Mouse (Mus musculus): ENCODE measurements around the gene Ppt2. TPM values are rescaled to one million over a fixed set of nuclear protein-coding genes. Genes with fewer than 3 reads are reported as not detected.

Ppt2 gene
- polyA plus RNA-seq, 1 experiment from 2014 or later: 32.9 TPM

DNA sequence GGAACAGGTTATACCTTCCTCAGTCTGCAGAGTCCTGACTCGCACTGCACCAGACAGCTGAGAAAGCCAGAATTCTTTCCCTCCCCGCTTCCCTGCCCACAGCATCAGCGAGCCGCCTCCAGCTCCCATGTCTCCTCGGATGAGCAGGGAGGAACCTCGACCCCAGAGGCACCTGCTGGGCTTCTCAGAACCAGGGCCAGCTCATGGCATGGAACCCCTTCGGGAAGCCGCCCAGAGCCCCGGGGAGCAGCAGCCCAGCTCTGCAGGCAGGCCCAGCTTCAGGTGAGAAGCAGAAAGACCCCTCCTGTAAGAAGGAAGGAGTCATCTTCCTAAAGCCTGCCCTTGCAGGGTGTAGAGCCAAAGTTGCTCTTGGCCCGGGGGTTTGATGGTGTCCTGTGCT is 24.2 kb upstream of the Ppt2 start:
- Histone ChIP-seq H3K27me3 (replicated peaks; ENCODE audit: control insufficient read depth, insufficient read depth, low read length) (no peaks in the 10 kb centered on the region), H3K9ac (ENCODE audit: low read depth, low read length) (no peak overlapping the region), H3K4me1 (ENCODE audit: control insufficient read depth, insufficient read depth, low read length) (peaks cover 30% of the 10 kb centered on the region), H3K36me3 (ENCODE audit: control insufficient read depth, insufficient read depth, low read length) (no peaks in the 10 kb centered on the region; the same call in none of the 2 replicates), H3K4me3 (ENCODE audit: low read length) (no peak overlapping the region), H3K4me2 (ENCODE audit: low read depth, low read length) (no peak overlapping the region), H3K9me3 (ENCODE audit: control insufficient read depth, low read length) (no peaks in the 10 kb centered on the region), H3K27ac (ENCODE audit: low read length) (no peak overlapping the region)
- ATAC-seq: no peak
- WGBS: 87% methylated on average over 10 of the region's 10 CpGs

DNA sequence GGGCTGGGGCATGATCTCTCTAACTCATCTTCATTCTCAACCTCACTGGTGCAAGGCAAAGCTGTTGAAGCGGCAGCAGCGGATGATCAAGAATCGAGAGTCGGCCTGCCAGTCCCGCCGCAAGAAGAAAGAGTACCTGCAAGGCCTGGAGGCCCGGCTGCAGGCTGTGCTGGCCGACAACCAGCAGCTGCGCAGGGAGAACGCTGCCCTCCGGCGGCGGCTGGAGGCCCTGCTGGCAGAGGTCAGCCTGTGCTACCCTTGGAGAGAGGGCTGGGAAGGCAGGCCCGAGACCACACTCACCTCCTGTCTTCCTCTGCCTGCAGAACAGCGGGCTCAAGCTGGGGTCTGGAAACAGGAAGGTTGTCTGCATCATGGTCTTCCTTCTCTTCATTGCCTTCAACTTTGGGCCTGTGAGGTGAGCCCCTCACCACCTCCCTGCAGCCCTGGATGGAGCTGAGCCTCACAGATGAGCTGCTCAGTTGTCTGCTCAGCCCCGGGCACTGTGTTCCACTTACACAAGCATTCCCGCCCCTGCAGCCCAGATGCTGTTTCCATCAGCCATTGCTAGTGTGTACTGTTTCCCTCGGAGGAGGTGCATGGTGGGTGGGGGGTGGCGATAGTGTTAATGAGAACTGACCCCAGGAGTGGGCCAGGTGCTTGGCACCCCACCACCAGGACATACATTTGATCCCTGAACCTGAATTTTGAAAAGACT is 23.4 kb upstream of the Ppt2 start:
- no peak for ATAC-seq

DNA sequence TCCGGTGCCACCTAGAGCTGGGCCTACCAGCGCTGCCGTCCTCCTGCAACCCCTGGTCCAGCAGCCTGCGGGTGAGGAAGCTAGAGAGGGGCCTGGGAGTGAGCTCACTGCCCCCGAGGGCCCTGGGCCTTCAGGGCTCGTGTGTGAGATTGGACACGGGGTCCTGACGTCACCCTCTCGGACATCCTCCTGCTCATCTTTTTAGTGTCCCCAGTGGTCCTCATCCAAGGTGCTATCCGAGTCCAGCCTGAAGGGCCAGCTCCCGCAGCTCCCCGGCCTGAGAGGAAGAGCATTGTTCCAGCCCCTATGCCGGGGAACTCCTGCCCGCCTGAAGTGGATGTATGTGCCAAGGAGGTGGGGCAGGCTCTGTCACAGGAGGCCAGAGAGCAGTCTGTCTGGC is 22.5 kb upstream of the Ppt2 start:
- Histone ChIP-seq H3K36me3 (ENCODE audit: control insufficient read depth, insufficient read depth, low read length) (no peaks in the 10 kb centered on the region; the same call in none of the 2 replicates), H3K4me1 (ENCODE audit: control insufficient read depth, insufficient read depth, low read length) (peaks cover 19% of the 10 kb centered on the region), H3K4me3 (ENCODE audit: low read length) (no peak overlapping the region), H3K27ac (ENCODE audit: low read length) (no peak overlapping the region), H3K9me3 (ENCODE audit: control insufficient read depth, low read length) (no peaks in the 10 kb centered on the region), H3K4me2 (ENCODE audit: low read depth, low read length) (no peak overlapping the region), H3K9ac (ENCODE audit: low read depth, low read length) (no peak overlapping the region), H3K27me3 (replicated peaks; ENCODE audit: control insufficient read depth, insufficient read depth, low read length) (no peaks in the 10 kb centered on the region)
- 93% methylated on average over 14 of the region's 14 CpGs for WGBS
- ATAC-seq: no peak

More for the DNA sequence above, 23.4 kb upstream of the Ppt2 start:
- Histone ChIP-seq H3K4me1 (ENCODE audit: control insufficient read depth, insufficient read depth, low read length) (peaks cover 27% of the 10 kb centered on the region), H3K9me3 (ENCODE audit: control insufficient read depth, low read length) (no peaks in the 10 kb centered on the region), H3K9ac (ENCODE audit: low read depth, low read length) (no peak overlapping the region), H3K36me3 (ENCODE audit: control insufficient read depth, insufficient read depth, low read length) (no peaks in the 10 kb centered on the region; the same call in none of the 2 replicates), H3K27ac (ENCODE audit: low read length) (no peak overlapping the region), H3K4me3 (ENCODE audit: low read length) (no peak overlapping the region), H3K4me2 (ENCODE audit: low read depth, low read length) (no peak overlapping the region), H3K27me3 (replicated peaks; ENCODE audit: control insufficient read depth, insufficient read depth, low read length) (no peaks in the 10 kb centered on the region)
- 40% methylated on average over 19 of the region's 19 CpGs for WGBS

DNA sequence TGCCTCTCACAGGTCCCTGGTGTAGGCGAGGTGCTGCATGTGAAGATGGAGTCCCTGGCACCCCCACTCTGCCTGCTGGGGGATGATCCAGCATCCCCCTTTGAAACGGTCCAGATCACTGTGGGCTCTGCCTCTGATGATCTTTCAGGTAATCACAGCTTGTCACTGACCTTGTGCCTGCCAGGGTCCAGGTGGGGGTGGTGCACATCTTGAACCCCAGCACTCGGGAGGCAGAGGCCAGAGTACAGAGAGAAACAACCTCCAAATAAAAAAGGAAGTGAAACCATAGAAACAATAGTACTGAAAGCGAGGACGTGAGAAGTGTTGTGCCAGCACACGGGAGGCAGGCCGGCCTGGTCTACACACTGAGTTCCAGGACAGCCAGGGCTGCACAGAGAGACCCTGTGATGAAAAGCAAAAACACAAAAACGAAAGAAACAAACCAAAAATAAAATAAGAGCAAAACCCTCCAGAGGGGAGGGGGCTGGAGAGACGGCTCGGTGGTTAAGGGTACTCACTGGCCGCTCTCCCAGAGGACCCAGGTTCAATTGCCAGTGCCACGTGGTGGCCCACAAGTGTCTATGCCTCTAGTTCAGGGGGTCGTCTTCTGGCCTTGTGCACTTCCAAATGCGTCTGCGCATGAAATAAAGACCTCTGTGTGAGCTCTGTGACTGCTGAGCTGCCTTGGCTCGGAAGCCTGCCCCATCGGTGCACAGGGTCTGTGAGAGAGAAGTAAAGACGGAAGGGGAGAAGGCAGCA is 21.0 kb upstream of the Ppt2 start:
- WGBS: 87% methylated on average over 18 of the region's 18 CpGs
- Histone ChIP-seq H3K4me2 (ENCODE audit: low read depth, low read length) (no peak overlapping the region), H3K4me3 (ENCODE audit: low read length) (no peak overlapping the region), H3K36me3 (ENCODE audit: control insufficient read depth, insufficient read depth, low read length) (no peaks in the 10 kb centered on the region; the same call in none of the 2 replicates), H3K27ac (ENCODE audit: low read length) (no peak overlapping the region), H3K4me1 (ENCODE audit: control insufficient read depth, insufficient read depth, low read length) (peaks cover 15% of the 10 kb centered on the region), H3K9ac (ENCODE audit: low read depth, low read length) (no peak overlapping the region), H3K9me3 (ENCODE audit: control insufficient read depth, low read length) (no peaks in the 10 kb centered on the region), H3K27me3 (replicated peaks; ENCODE audit: control insufficient read depth, insufficient read depth, low read length) (no peaks in the 10 kb centered on the region)
- no peak for ATAC-seq

DNA sequence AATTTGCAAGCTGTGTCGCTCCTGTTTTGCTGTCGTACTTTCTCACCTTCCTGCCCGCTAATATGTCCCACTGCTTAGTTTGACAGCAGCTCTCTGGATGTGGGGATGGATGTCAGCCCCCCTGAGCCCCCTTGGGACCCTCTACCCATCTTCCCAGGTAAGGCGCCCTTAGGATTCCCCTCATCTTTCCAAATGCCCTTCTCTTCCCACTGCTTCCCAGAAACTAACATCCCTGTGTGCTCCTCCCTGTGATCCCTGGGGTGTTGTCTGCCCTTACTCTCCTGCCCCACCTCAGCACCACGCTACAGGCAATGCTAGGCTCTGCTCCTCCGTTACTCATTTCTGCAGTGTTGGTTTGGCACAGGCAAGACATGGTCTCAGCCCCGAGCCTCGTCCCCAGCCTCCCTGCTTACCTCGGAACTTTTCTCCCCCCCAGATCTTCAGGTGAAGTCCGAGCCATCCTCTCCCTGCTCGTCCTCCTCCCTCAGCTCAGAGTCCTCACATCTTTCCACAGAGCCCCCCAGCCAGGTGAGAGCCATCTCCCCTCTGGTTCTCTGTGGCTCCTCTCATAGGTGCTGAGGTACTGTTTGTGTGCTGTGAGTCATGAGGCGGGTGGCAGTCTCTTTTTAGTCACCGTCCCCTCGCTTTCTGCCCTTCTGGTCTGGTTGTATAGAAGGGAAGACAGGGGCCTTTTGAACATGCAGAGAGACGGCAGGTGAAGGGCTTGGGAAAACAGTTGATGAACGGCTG is 20.0 kb upstream of the Ppt2 start:
- Histone ChIP-seq H3K36me3 (ENCODE audit: control insufficient read depth, insufficient read depth, low read length) (no peaks in the 10 kb centered on the region; the same call in none of the 2 replicates), H3K4me2 (ENCODE audit: low read depth, low read length) (peak overlapping the region; percentile 91), H3K27ac (ENCODE audit: low read length) (no peak overlapping the region), H3K9me3 (ENCODE audit: control insufficient read depth, low read length) (no peaks in the 10 kb centered on the region), H3K9ac (ENCODE audit: low read depth, low read length) (peak overlapping the region; percentile 91; the same call in 1 of the 2 replicates), H3K4me1 (ENCODE audit: control insufficient read depth, insufficient read depth, low read length) (peaks cover 15% of the 10 kb centered on the region), H3K4me3 (ENCODE audit: low read length) (peak overlapping the region; percentile 100; the same call in 1 of the 2 replicates), H3K27me3 (replicated peaks; ENCODE audit: control insufficient read depth, insufficient read depth, low read length) (no peaks in the 10 kb centered on the region)
- 85% methylated on average over 16 of the region's 16 CpGs for WGBS
- ATAC-seq: no peak

DNA sequence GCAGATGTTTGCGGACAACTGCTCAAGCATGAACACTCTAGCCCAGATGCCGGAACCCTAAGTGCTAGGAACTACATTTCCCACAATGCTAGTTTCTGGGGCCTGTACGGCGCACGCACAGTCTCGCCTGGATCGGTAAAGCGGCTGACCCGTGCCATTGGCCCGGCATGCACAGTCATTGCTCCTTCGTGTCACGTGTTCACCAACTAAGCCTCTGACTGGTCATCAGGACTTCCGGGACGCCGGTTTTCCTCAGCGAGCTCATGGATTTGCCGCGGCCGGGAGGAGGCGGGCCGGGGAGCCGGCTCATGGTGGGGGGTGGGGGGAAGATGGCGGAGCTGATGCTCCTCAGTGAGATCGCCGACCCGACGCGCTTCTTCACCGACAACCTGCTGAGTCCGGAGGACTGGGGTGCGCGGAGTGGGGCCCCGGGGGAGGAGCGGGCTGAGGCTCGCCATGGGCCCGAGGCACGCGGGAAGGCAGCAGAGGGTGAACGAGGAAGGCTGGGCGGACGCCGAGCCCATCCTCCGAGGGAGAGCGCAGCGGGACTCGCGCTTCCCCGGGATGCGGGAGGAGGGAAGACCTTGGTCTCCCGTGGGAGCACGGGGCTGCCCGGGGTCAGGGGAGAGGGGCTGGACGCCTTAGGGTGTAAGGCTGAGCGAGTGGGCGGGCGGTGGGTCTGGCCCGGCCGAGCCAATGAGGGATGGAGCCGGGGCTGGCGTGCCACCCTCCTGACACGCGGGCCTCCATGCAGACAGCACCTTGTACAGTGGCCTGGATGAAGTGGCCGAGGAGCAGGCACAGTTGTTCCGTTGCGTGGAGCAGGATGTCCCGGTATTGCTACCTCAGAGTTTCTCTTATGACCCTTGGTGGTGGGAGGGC is 18.8 kb upstream of the Ppt2 start, which contains the start of gene Atf6b:
Atf6b (plus strand) TSS at position 241 of the 882 bp plus-strand sequence.
- ATAC-seq: peak; percentile 97

DNA sequence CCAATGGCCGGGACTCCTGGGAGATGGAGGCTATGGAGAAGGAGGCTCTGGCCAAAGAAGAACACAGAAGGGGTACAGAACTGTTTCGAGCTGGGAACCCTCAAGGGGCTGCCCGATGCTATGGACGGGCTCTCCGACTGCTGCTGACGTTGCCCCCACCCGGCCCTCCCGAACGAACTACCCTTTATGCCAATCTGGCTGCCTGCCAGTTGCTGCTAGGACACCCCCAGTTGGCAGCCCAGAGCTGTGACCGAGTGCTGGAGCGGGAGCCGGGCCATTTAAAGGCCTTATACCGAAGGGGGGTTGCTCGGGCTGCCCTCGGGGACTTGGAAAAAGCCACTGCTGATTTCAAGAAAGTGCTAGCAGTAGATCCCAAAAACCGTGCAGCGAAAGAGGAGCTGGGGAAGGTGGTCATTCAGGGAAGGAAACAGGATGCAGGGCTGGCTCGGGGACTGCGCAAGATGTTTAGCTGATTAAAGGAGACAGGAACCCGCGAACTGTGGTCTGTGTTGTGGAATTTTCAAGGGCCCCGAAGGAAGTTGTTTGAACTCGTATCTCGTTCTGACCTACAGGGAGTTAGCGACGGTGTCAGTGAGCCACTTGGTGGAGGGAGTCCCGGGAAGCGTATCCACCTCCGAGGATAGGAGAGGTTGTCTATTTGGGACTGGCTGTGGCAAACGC is 17.7 kb upstream of the Ppt2 start:
- Histone ChIP-seq H3K9ac (ENCODE audit: low read depth, low read length) (no peak overlapping the region), H3K27ac (ENCODE audit: low read length) (no peak overlapping the region), H3K4me1 (ENCODE audit: control insufficient read depth, insufficient read depth, low read length) (peaks cover 15% of the 10 kb centered on the region), H3K4me2 (ENCODE audit: low read depth, low read length) (no peak overlapping the region), H3K4me3 (ENCODE audit: low read length) (no peak overlapping the region), H3K9me3 (ENCODE audit: control insufficient read depth, low read length) (no peaks in the 10 kb centered on the region), H3K27me3 (replicated peaks; ENCODE audit: control insufficient read depth, insufficient read depth, low read length) (no peaks in the 10 kb centered on the region), H3K36me3 (ENCODE audit: control insufficient read depth, insufficient read depth, low read length) (no peaks in the 10 kb centered on the region; the same call in 1 of the 2 replicates)
- 88% methylated on average over 30 of the region's 30 CpGs for WGBS
- ATAC-seq: no peak

More for the DNA sequence above, 18.8 kb upstream of the Ppt2 start, which contains the start of gene Atf6b:
- peaks cover 15% of the 10 kb centered on the region for H3K4me1 ChIP-seq (ENCODE audit: control insufficient read depth, insufficient read depth, low read length)
- H3K9me3 ChIP-seq (ENCODE audit: control insufficient read depth, low read length): no peaks in the 10 kb centered on the region
- H3K27me3 ChIP-seq (replicated peaks; ENCODE audit: control insufficient read depth, insufficient read depth, low read length): no peaks in the 10 kb centered on the region
- H3K36me3 ChIP-seq (ENCODE audit: control insufficient read depth, insufficient read depth, low read length): no peaks in the 10 kb centered on the region; the same call in none of the 2 replicates
- peak within 1 kb of the TSS; percentile 100 for H3K4me3 ChIP-seq (ENCODE audit: low read length)
- peak within 1 kb of the TSS; percentile 91 for H3K4me2 ChIP-seq (ENCODE audit: low read depth, low read length)
- WGBS: under 1% methylated on average over 66 of the region's 66 CpGs
- peak within 1 kb of the TSS; percentile 43; the same call in 1 of the 2 replicates for H3K27ac ChIP-seq (ENCODE audit: low read length)
- peak within 1 kb of the TSS; percentile 91 for H3K9ac ChIP-seq (ENCODE audit: low read depth, low read length)

DNA sequence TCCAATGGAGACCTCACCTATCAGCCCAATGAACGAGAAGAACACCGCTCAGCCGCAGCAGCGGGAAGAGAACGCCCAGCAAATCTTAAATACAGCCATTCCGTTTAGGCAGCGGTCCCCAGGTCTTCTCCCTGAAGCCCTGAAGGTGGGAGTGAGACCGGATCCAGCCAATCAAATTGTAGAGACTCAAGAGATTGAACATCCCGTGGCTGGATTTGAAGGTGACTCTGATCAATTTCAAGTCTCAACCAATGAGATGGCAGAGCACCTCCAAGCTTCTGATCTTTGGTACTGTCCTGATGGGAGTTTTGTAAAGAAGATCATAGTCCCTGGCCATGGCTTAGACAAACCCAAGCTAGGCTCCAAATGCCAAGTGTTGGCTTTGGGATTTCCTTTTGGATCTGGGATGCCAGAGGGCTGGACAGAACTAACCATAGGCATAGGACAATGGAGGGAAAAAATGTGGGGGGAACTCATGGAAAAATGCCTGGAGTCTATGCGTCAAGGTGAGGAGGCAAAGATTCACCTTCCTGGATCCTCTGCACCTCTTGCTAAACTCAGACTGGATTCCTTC is 17.0 kb upstream of the Ppt2 start:
- H3K27ac ChIP-seq (ENCODE audit: low read length): 0 out of 2 replicates have a peak overlapping the region, but pooled peaks have one; percentile 49

More for the DNA sequence above, 17.0 kb upstream of the Ppt2 start:
- H3K9me3 ChIP-seq (ENCODE audit: control insufficient read depth, low read length): no peaks in the 10 kb centered on the region
- no peak for ATAC-seq
- 41% methylated on average over 10 of the region's 10 CpGs for WGBS
- peaks cover 15% of the 10 kb centered on the region for H3K4me1 ChIP-seq (ENCODE audit: control insufficient read depth, insufficient read depth, low read length)
- H3K9ac ChIP-seq (ENCODE audit: low read depth, low read length): peak overlapping the region; percentile 65
- peak overlapping the region; percentile 59 for H3K4me2 ChIP-seq (ENCODE audit: low read depth, low read length)
- H3K27me3 ChIP-seq (replicated peaks; ENCODE audit: control insufficient read depth, insufficient read depth, low read length): no peaks in the 10 kb centered on the region
- H3K4me3 ChIP-seq (ENCODE audit: low read length): peak overlapping the region; percentile 59
- no peaks in the 10 kb centered on the region; the same call in 1 of the 2 replicates for H3K36me3 ChIP-seq (ENCODE audit: control insufficient read depth, insufficient read depth, low read length)
